Comparison of ENCODE assay signal across 28 mouse cellular contexts in genomic region chr4:142625456-142625855, GRCm38 (mm10).
A peak's percentile ranks its signal among the peaks of the same experiment; 100 is the strongest.
DNase-seq lines count a peak whose midpoint lies in the region; ATAC-seq and TF ChIP-seq lines count a peak whose summit lies in the region.
"Had no signal": no experiment of that assay in that cellular context is flagged by ENCODE, and none has a peak within 500 bp of the region (broad histone marks: within the 10 kb centered on the region; RNA-seq: fewer than 3 reads in every experiment).

No protein-coding gene starts in this region.

- H3K4me2 ChIP-seq in forebrain, postnatal 0 days (ENCODE audit: low read depth) = no peak overlapping the region
- no peak overlapping the region for H3K4me2 ChIP-seq in forebrain, embryonic 15.5 days (replicated peaks)
- H3K4me2 ChIP-seq: embryonic facial prominence, embryonic 13.5 days; embryonic facial prominence, embryonic 15.5 days; forebrain, embryonic 12.5 days had no signal

- no peaks in the 10 kb centered on the region for H3K4me1 ChIP-seq in forebrain, postnatal 0 days (ENCODE audit: insufficient read depth)
- H3K4me1 ChIP-seq in forebrain, embryonic 15.5 days = no peaks in the 10 kb centered on the region

- H3K27me3 ChIP-seq in forebrain, postnatal 0 days (ENCODE audit: insufficient read depth, low read length) = no peaks in the 10 kb centered on the region
- no peaks in the 10 kb centered on the region for H3K27me3 ChIP-seq in forebrain, embryonic 15.5 days
- H3K27me3 ChIP-seq: CH12.LX; embryonic facial prominence, embryonic 13.5 days; embryonic facial prominence, embryonic 15.5 days; forebrain, embryonic 12.5 days; Patski had no signal

- H3K27ac ChIP-seq in forebrain, postnatal 0 days (ENCODE audit: low read depth, low read length) = no peak overlapping the region
- no peak overlapping the region for H3K27ac ChIP-seq in forebrain, embryonic 15.5 days (replicated peaks)
- H3K27ac ChIP-seq: embryonic facial prominence, embryonic 13.5 days; embryonic facial prominence, embryonic 15.5 days; forebrain, embryonic 10.5 days; forebrain, embryonic 12.5 days had no signal

- no peaks in the 10 kb centered on the region for H3K9me3 ChIP-seq in forebrain, postnatal 0 days (ENCODE audit: low read length)
- no peaks in the 10 kb centered on the region for H3K9me3 ChIP-seq in forebrain, embryonic 15.5 days
- H3K9me3 ChIP-seq: embryonic facial prominence, embryonic 13.5 days; embryonic facial prominence, embryonic 15.5 days; forebrain, embryonic 10.5 days; forebrain, embryonic 12.5 days had no signal

- ATAC-seq in forebrain, postnatal 0 days = peak; percentile 51; the same call in 1 of the 2 replicates
- ATAC-seq in forebrain, embryonic 15.5 days (replicated peaks) = no peak
- ATAC-seq: activated CD4-positive, CD25-positive, alpha-beta regulatory T cell, adult 4 months; CD4-positive, CD25-positive, alpha-beta regulatory T cell, adult 4 months; forebrain, embryonic 14.5 days; Patski had no signal

- no peak overlapping the region for H3K4me3 ChIP-seq in forebrain, postnatal 0 days (ENCODE audit: low read depth, low read length)
- H3K4me3 ChIP-seq in forebrain, embryonic 15.5 days = no peak overlapping the region
- H3K4me3 ChIP-seq: embryonic facial prominence, embryonic 13.5 days; embryonic facial prominence, embryonic 15.5 days; erythroblast, embryonic 14.5 days; forebrain, embryonic 10.5 days; forebrain, embryonic 12.5 days had no signal

- WGBS in forebrain, postnatal 0 days = 27% methylated on average over 3 of the region's 3 CpGs
- WGBS in forebrain, embryonic 15.5 days = 40% methylated on average over 3 of the region's 3 CpGs

- intact Hi-C loops in left cerebral cortex, postnatal 25 days (cut with DNase I) = no loop called here

- no peaks in the 10 kb centered on the region for H3K36me3 ChIP-seq in forebrain, postnatal 0 days (ENCODE audit: insufficient read depth)
- no peaks in the 10 kb centered on the region for H3K36me3 ChIP-seq in forebrain, embryonic 15.5 days
- H3K36me3 ChIP-seq: embryonic facial prominence, embryonic 13.5 days; embryonic facial prominence, embryonic 15.5 days; forebrain, embryonic 10.5 days; forebrain, embryonic 12.5 days; G1E had no signal

- no peak for TF ChIP-seq CTCF in forebrain, postnatal 0 days (IDR thresholded peaks at IDR 0.05; ENCODE audit: low read depth)

- DNase-seq in forebrain, postnatal 0 days = peak; percentile 18
- DNase-seq in left cerebral cortex, postnatal 25 days (ENCODE audit: low spot score in 2 of 2) = peak; percentile 26 to 52
- no peak for DNase-seq in left cerebral cortex, adult 9 months (ENCODE audit: low spot score in 2 of 2)
- peak; percentile 15 to 26 for DNase-seq in right cerebral cortex, adult 2 months (ENCODE audit: low spot score in 2 of 2)
- no peak for DNase-seq in right cerebral cortex, postnatal 14 days
- DNase-seq: adrenal gland, adult 8-10 months; adrenal gland, postnatal 14 days; adrenal gland, postnatal 36 days; B cell, adult 2 months; cerebellum, adult 11 months; cerebellum, adult 18-20 months; cerebellum, adult 8-10 months; cerebellum, adult 9-11 months; cerebellum, postnatal 14 days; cerebellum, postnatal 36 days; embryo, embryonic 11 days had no signal

- no peak overlapping the region for H3K9ac ChIP-seq in forebrain, postnatal 0 days
- H3K9ac ChIP-seq in forebrain, embryonic 15.5 days (replicated peaks) = no peak overlapping the region
- H3K9ac ChIP-seq: embryonic facial prominence, embryonic 13.5 days; embryonic facial prominence, embryonic 15.5 days; forebrain, embryonic 12.5 days had no signal

Comparison
In these comparisons a context has a peak if more than half of its experiments do, and no peak if none do; other contexts are left out.
1. DNase-seq: peak in forebrain, postnatal 0 days (single experiment), left cerebral cortex, postnatal 25 days (2 of 2) and right cerebral cortex, adult 2 months (2 of 2); none in left cerebral cortex, adult 9 months (0 of 2) and right cerebral cortex, postnatal 14 days (single experiment).